Mouse (Mus musculus) midbrain, postnatal 0 days (tissue): Measurements from ENCODE around the gene Olfr695. TPM values are rescaled to one million over a fixed set of nuclear protein-coding genes. Genes with fewer than 3 reads are reported as not detected.

Experiments
- ATAC-seq: fragments of 200-750 bp; cut with Nextera tagmentation; 2 replicates; pipeline ENCODE4 v1.8.0; 2017; ENCODE audit warnings: moderate number of reproducible peaks, mild to moderate bottlenecking, moderate TSS enrichment, moderate library complexity; ENCODE audit not compliant: low FRiP score
- DNase-seq: peaks from one replicate; pipeline ENCODE4 v3.0.0-alpha.2; 2015; ENCODE audit warnings: low spot score
- H3K27ac ChIP-seq: fragments of 300-500 bp; sonication (generic); 2 replicates; pipeline ENCODE4 v1.5.1; 2014; ENCODE audit warnings: low read depth, mild to moderate bottlenecking, low read length, mixed read lengths
- H3K27me3 ChIP-seq: fragments of 300-500 bp; sonication (generic); 2 replicates; pipeline ENCODE4 v1.6.1; 2014; ENCODE audit warnings: low read length, control low read depth, mixed read lengths; ENCODE audit not compliant: insufficient read depth
- H3K36me3 ChIP-seq: fragments of 300-500 bp; sonication (generic); 2 replicates; pipeline ENCODE4 v1.6.1; 2014; ENCODE audit warnings: low read length, control low read depth, mixed read lengths; ENCODE audit not compliant: insufficient read depth
- H3K4me1 ChIP-seq: fragments of 300-500 bp; sonication (generic); 2 replicates; pipeline ENCODE4 v1.6.1; 2014; ENCODE audit warnings: mild to moderate bottlenecking, control low read depth, antibody characterized with exemption, low read length, mixed read lengths; ENCODE audit not compliant: insufficient read depth
- H3K4me2 ChIP-seq: fragments of 300-500 bp; sonication (generic); 2 replicates; pipeline ENCODE4 v1.6.1; 2014; ENCODE audit warnings: low read depth, mild to moderate bottlenecking, low read length, mixed read lengths; ENCODE audit not compliant: poor library complexity, severe bottlenecking
- H3K4me3 ChIP-seq: fragments of 300-500 bp; sonication (generic); 2 replicates; pipeline ENCODE4 v1.5.1; 2014; ENCODE audit warnings: low read depth, mild to moderate bottlenecking, low read length, moderate library complexity
- H3K9ac ChIP-seq: fragments of 300-500 bp; sonication (generic); replicated peaks from 2 replicates; pipeline ENCODE4 v1.6.1; 2014; ENCODE audit warnings: mild to moderate bottlenecking, low read length, moderate library complexity, mixed read lengths; ENCODE audit not compliant: poor library complexity, severe bottlenecking
- H3K9me3 ChIP-seq: fragments of 300-500 bp; sonication (generic); 2 replicates; pipeline ENCODE4 v1.6.1; 2016; ENCODE audit warnings: low read length, control low read depth
- CTCF ChIP-seq: IDR thresholded peaks from 2 replicates; pipeline ENCODE4 v1.5.1; 2016; ENCODE audit warnings: antibody characterized with exemption, mild to moderate bottlenecking
- WGBS: fragments of 180-500 bp; shearing (Covaris S2); extraction: QIAGEN DNeasy Blood & Tissue Kit; methylation state at CpG from one replicate; pipeline ENCODE4 v1.1.7; 2014; 5-methylcytosine and 5-hydroxymethylcytosine counted together
- polyA plus RNA-seq: library from polyadenylated mRNA; unstranded; fragments of >200 nt; fragmentation: Nextera tagmentation; extraction: Ambion mirVana; gene quantifications from 2 replicates; pipeline ENCODE4 v1.2.1, GENCODE M21; 2015
- total RNA-seq: library from RNA; depleted of rRNA; stranded (reverse); fragments of >200 nt; gene quantifications from 2 replicates; pipeline ENCODE4 v1.2.3, GENCODE M21; 2014; rRNA removed

Gene Olfr695
- total and polyA plus RNA-seq, 2 experiments from 2014 or later: not detected

GRCm38 (mm10) chr7:106691714-106692113, 24.5 kb downstream of the Olfr695 start, which contains the start of gene Olfr694:
TSS of gene Olfr694 (minus strand) at chr7:106691814.
- whole genome bisulfite sequencing: 87% methylated on average over 1 of the region's 1 CpGs
- no peak within 1 kb of the TSS for H3K4me2 ChIP-seq
- no peak within 1 kb of the TSS for H3K4me3 ChIP-seq
- DNase-seq (no peak), ATAC-seq (no peak)
- no peaks in the 10 kb centered on the region for H3K27me3 ChIP-seq
- no peaks in the 10 kb centered on the region for H3K36me3 ChIP-seq
- no peak for TF ChIP-seq CTCF
- H3K9ac ChIP-seq: no peak within 1 kb of the TSS
- H3K4me1 ChIP-seq: no peaks in the 10 kb centered on the region
- no peaks in the 10 kb centered on the region for H3K9me3 ChIP-seq
- no peak within 1 kb of the TSS for H3K27ac ChIP-seq

DNA sequence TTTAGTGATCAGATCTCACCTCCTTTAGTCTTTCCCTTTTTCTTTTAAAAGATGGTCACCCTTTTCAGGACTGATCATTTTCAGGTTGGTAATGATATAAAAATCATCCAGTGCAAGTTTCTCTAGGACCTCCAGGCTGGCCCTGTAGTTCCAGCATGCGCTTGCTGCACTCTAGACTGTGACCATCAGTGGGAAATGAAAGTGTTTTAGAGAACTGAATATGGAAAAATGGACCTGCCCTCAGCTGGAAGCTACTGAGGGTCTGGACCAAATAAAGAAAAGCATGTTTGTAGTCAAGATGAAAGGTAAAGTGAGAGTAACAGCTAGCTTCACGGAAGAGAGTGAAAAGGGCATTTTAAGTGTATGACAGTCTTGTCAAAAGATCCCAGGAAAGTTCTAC, 30.8 kb downstream of the Olfr695 start:
- Histone ChIP-seq H3K4me2 (no peak overlapping the region), H3K36me3 (no peaks in the 10 kb centered on the region), H3K9ac (no peak overlapping the region), H3K9me3 (no peaks in the 10 kb centered on the region), H3K27me3 (no peaks in the 10 kb centered on the region), H3K27ac (no peak overlapping the region), H3K4me1 (no peaks in the 10 kb centered on the region), H3K4me3 (no peak overlapping the region)
- ATAC-seq (no peak), DNase-seq (no peak)
- TF ChIP-seq CTCF: no peak
- 84% methylated on average over 2 of the region's 2 CpGs for WGBS

DNA sequence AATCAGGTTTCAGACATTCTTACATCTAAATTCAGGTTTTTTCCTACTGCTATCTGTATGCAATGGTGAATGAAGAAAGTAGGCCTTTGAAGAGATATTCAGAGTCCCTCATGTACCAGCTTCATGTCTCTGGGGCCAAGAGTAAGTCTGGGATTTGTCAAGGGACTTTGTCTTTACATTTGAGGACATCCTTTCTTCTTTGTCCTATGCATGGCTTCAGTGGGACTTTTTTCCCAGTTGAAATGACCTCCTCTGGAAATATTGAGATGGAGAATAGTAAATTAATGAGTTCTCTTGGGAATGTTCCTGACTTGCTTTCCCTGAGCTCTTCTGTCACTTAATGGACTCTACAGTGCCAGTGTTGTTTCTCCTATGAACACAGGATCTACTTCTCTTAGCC, 35.7 kb downstream of the Olfr695 start, which contains the start of gene Olfr693:
Olfr693 (minus strand) TSS at position 101 of the 400 bp plus-strand sequence.
- no peaks in the 10 kb centered on the region for H3K9me3 ChIP-seq
- H3K4me3 ChIP-seq: no peak within 1 kb of the TSS
- TF ChIP-seq CTCF: no peak
- DNase-seq: no peak
- H3K4me1 ChIP-seq: no peaks in the 10 kb centered on the region
- no peaks in the 10 kb centered on the region for H3K27me3 ChIP-seq
- no peak within 1 kb of the TSS for H3K27ac ChIP-seq
- no peaks in the 10 kb centered on the region for H3K36me3 ChIP-seq
- no peak for ATAC-seq
- no peak within 1 kb of the TSS for H3K9ac ChIP-seq
- no peak within 1 kb of the TSS for H3K4me2 ChIP-seq

Other genes with a start within 250 kb of the Olfr695 start
- gene Olfr693, start 35.8 kb downstream of the Olfr695 start, total RNA-seq: not detected in 2 replicates
- gene Olfr693, start 35.8 kb downstream of the Olfr695 start, polyA plus RNA-seq: not detected in 2 replicates
- gene Olfr694, start 24.6 kb downstream of the Olfr695 start, total RNA-seq: not detected in 2 replicates
- gene Olfr694, start 24.6 kb downstream of the Olfr695 start, polyA plus RNA-seq: not detected in 2 replicates
- gene Olfr697, start 26.0 kb upstream of the Olfr695 start, total RNA-seq: 0.22 TPM in 1 of 2 replicates, not detected in the other
- gene Olfr697, start 26.0 kb upstream of the Olfr695 start, polyA plus RNA-seq: not detected in 2 replicates
- not detected in 2 replicates for gene Olfr698, start 39.0 kb upstream of the Olfr695 start, total RNA-seq
- not detected in 2 replicates for gene Olfr698, start 39.0 kb upstream of the Olfr695 start, polyA plus RNA-seq
- gene Olfr699, start 76.8 kb upstream of the Olfr695 start, total RNA-seq: not detected in 2 replicates
- not detected in 2 replicates for gene Olfr699, start 76.8 kb upstream of the Olfr695 start, polyA plus RNA-seq
- gene Olfr700, start 92.4 kb upstream of the Olfr695 start, total RNA-seq: not detected in 2 replicates
- gene Olfr700, start 92.4 kb upstream of the Olfr695 start, polyA plus RNA-seq: not detected in 2 replicates
- gene Olfr701, start 97.7 kb upstream of the Olfr695 start, total RNA-seq: not detected in 2 replicates
- not detected in 2 replicates for gene Olfr701, start 97.7 kb upstream of the Olfr695 start, polyA plus RNA-seq
- not detected in 2 replicates for gene Olfr702, start 117.5 kb upstream of the Olfr695 start, total RNA-seq
- not detected in 2 replicates for gene Olfr702, start 117.5 kb upstream of the Olfr695 start, polyA plus RNA-seq
- gene Olfr703, start 127.0 kb upstream of the Olfr695 start, total RNA-seq: not detected in 2 replicates
- gene Olfr703, start 127.0 kb upstream of the Olfr695 start, polyA plus RNA-seq: not detected in 2 replicates
- gene Olfr704, start 146.8 kb upstream of the Olfr695 start, total RNA-seq: not detected in 2 replicates
- gene Olfr704, start 146.8 kb upstream of the Olfr695 start, polyA plus RNA-seq: not detected in 2 replicates
- not detected in 2 replicates for gene Olfr705, start 160.5 kb upstream of the Olfr695 start, total RNA-seq
- not detected in 2 replicates for gene Olfr705, start 160.5 kb upstream of the Olfr695 start, polyA plus RNA-seq
- gene Olfr706, start 171.8 kb upstream of the Olfr695 start, total RNA-seq: not detected in 2 replicates
- gene Olfr706, start 171.8 kb upstream of the Olfr695 start, polyA plus RNA-seq: not detected in 2 replicates
- not detected in 2 replicates for gene Olfr707, start 184.8 kb upstream of the Olfr695 start, total RNA-seq
- not detected in 2 replicates for gene Olfr707, start 184.8 kb upstream of the Olfr695 start, polyA plus RNA-seq
- gene Olfr1532-ps1, start 191.6 kb upstream of the Olfr695 start, total RNA-seq: not detected in 2 replicates
- gene Olfr1532-ps1, start 191.6 kb upstream of the Olfr695 start, polyA plus RNA-seq: not detected in 2 replicates
- gene Olfr709-ps1, start 215.8 kb upstream of the Olfr695 start, total RNA-seq: not detected in 2 replicates
- gene Olfr709-ps1, start 215.8 kb upstream of the Olfr695 start, polyA plus RNA-seq: not detected in 2 replicates
- not detected in 2 replicates for gene Olfr710, start 231.9 kb upstream of the Olfr695 start, total RNA-seq
- not detected in 2 replicates for gene Olfr710, start 231.9 kb upstream of the Olfr695 start, polyA plus RNA-seq
- not detected in 2 replicates for gene Olfr6, start 247.5 kb upstream of the Olfr695 start, total RNA-seq
- gene Olfr6, start 247.5 kb upstream of the Olfr695 start, polyA plus RNA-seq: not detected in 2 replicates